Mouse (Mus musculus): ENCODE measurements around the gene Fat3.

The Fat3 gene

GRCm38 (mm10) chr9:16310855-16311848 is 189.9 kb downstream of the Fat3 start:
- peak; percentile 23 for DNase-seq (ENCODE audit: low read depth, low spot score)

DNA sequence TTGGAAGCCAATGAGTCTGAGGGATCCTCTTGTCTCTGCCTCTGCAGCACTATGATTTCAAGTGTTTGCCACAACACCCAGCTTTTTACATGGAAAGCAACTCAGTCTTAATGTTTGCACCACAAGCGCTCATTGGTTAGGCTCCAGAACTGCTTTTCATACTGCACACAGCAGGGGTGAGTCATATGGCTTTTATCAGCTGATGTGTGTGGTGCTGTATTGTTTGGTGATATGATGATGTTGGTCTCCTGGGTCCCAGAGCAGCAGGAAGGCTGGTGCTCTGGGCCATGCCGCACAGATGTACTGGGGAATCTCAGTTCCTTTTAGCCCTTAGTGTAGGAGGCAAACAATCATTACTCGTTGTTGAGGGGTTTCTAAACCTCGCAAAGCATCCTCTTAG is 190.8 kb downstream of the Fat3 start:
- peak; percentile 39 for DNase-seq (ENCODE audit: low read depth, low spot score)

DNA sequence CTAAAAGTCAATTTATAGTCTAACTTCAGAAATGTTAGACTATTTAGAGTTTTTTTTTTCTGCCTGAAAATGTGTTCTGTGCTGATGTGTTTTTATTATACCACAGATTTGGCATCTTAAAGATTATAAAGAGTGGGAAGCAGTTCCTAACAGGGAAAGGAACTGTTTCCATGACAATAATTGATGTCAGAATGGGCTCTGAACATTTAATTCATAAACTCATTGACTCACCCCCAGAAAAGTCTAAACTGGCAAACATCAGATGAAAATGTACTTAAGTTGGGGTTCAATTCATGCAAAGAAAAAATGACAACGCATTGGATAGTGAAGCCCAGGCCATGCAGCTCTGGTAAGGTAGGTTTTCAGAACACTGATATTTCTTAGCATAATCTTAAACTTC is 193.3 kb downstream of the Fat3 start:
- DNase-seq (ENCODE audit: low read depth, low spot score), result peak; percentile 59

DNA sequence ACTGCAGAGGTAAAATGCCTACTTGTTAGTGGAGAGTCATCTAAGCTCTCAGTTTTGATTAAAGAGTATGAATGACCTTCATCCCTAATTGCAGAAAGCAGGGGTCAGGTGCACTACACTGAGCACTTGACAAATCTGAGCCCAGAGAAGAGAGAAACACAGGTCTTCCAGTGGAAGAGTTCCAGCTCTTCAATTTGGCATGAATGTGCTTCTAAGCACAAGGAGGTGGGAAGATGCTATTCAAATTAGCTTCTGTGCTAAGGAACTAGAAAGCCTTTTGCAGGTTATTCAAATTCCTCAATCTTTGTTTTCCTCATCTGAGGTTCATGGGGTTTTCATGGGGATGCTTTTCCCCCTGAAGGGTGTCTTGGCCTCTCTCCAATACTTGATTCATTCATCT is 194.9 kb downstream of the Fat3 start:
- peak; percentile 75 for DNase-seq (ENCODE audit: low read depth, low spot score)

- peak; percentile 66 for DNase-seq (ENCODE audit: low read depth, low spot score)
Measured at GRCm38 (mm10) chr9:16305396-16306086, 195.5 kb downstream of the Fat3 start.

GRCm38 (mm10) chr9:16304949-16305348 is 196.1 kb downstream of the Fat3 start:
- no peak for DNase-seq (ENCODE audit: low read depth, low spot score)

GRCm38 (mm10) chr9:16302484-16302883 is 198.6 kb downstream of the Fat3 start:
- DNase-seq (ENCODE audit: low read depth, low spot score), result no peak

DNA sequence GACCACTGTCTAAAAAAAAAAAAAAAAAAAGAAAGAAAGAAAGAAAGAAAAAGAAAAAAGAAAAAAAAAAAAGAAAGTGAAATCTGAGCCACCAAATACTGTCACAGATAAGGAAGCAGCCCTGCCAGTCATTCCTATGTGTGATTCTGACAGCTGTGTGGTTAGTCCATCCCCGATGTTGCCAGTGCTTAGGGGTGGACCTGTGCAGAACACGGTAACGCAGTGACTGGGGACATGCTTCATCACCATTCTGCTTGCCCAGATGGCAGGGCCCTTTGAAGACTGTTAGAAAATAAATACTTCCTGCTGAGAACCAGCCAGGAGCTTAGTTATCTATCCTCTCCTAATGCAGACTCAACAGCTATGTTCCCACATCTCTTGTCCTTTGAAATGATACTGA is 203.2 kb downstream of the Fat3 start:
- DNase-seq (ENCODE audit: low read depth, low spot score), result no peak

DNA sequence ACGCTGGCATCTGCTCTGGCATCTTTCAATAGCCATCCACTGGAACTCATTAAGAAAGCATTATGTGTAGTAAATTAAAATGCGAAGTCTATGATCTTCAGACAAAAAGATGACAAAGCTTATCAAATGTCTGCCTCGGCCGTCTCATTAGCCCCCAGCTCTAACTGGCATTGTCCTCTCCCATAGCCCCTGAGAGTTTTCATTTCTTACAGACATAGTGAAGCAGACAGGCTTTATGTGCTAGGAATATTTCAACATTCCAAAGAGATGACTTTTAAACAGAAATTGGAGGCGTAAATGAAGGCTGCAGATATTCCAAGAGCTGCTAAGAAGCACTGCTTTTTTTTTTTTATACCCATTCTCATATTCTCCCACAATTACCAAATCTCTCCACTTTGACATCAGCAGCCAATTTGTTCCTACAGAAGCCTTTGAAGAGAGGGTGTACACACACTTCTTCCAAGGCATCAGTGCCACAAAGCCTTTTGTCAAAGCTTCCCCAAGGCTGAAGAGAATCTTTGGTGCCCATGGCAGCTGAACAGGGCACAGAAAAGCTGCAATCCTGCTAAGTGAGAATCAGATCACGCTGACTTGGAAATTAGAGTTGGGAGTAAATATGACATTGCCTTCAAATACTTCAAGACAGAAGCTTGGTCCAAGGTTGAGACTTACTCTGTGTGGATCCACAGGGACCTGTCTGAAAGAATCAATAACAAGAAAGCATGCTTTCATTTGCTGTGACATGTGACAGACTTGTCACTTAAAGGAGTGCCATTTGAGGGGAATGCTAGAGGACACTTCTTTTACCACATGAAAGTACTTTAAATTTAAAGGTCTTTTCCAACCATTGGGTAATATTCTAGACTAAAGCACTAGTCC is 206.9 kb downstream of the Fat3 start:
- peak; percentile 34 for DNase-seq (ENCODE audit: low read depth, low spot score)

- DNase-seq (ENCODE audit: low read depth, low spot score), result no peak
Measured at GRCm38 (mm10) chr9:16292492-16292891, 208.6 kb downstream of the Fat3 start.

GRCm38 (mm10) chr9:16290911-16291310 is 210.2 kb downstream of the Fat3 start:
- no peak for DNase-seq (ENCODE audit: low read depth, low spot score)

- peak; percentile 77 for DNase-seq (ENCODE audit: low read depth, low spot score)
Measured at GRCm38 (mm10) chr9:16283033-16283432, 218.1 kb downstream of the Fat3 start.

DNA sequence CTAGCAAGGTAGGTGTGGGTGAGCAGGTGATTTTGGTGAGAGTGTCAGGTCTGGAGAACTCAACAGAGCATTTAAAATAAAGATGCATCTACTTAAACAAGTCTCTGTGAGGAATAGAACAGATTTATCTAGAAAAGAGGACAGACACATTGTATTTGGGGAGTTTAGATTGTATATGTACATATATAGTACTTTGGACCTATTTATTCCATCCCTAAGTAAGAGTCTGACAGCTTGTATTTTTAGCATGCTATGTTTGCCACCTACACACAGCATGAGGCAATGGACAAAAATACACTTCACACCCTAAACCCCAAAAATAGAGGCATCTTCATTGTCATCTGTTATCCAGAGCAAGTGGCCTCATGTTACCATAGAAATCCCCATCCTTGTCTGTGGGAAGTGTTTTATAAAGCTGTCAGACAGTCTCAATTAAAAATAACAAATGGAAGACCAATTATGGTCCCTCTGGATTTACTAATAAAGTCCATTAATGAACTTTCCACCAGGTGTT is 218.7 kb downstream of the Fat3 start:
- peak; percentile 85 for DNase-seq (ENCODE audit: low read depth, low spot score)

- no peak for DNase-seq (ENCODE audit: low read depth, low spot score)
Measured at GRCm38 (mm10) chr9:16275589-16275988, 225.5 kb downstream of the Fat3 start.

- no peak for DNase-seq (ENCODE audit: low read depth, low spot score)
Measured at GRCm38 (mm10) chr9:16274130-16274529, 227.0 kb downstream of the Fat3 start.

GRCm38 (mm10) chr9:16272810-16273209 is 228.3 kb downstream of the Fat3 start:
- peak; percentile 62 for DNase-seq (ENCODE audit: low read depth, low spot score)

DNA sequence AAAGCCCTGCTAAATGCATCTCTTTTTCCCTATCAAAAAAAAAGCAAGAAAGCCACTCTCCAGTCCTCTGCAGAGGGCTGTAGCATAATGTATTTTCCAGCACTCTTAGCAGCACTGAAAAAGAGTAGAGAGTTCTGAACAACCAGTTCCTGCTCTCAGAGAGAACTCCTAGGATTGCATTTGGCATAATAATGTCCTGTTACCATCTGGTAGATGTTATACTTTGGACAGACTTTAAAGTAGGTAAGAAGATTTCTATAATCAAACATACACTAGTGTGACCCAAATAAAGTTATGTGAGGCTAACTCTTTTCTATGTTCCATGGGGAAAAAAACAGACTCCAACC is 230.3 kb downstream of the Fat3 start:
- peak; percentile 50 for DNase-seq (ENCODE audit: low read depth, low spot score)

DNA sequence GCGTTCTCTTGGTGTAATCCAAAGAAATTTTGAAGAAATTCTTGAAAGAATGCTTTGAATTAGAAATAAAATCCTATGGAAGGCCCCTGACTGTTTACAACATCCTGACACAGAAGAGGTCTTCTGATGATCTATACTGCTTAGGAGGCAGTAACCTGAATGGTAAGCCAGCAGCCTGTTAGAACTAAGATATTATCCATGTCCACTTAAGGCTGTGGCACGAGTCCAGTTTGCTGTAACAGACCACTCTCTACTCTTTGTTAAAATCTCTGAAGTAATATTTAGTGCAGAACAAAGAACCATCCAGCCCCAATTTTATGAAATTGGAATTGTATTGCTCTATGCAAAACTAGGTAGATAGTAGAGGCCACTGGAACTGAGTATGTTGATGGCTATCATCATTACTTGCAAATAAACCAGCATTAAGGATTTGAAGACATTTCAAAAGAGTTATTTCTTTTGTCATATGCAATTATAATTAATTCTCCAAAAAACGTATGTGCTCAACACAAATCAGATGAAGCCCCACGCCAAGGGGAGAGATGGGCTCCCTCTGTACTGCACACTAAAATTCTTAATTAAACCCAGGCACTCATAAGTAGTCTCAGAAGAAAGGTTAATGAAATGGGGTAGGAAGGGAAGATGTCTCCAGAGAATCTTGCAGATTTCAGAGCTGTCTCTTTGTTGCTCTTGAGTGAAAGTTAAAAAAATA is 230.9 kb downstream of the Fat3 start:
- DNase-seq (ENCODE audit: low read depth, low spot score), result no peak

GRCm38 (mm10) chr9:16265519-16265918 is 235.6 kb downstream of the Fat3 start:
- no peak for DNase-seq (ENCODE audit: low read depth, low spot score)

DNA sequence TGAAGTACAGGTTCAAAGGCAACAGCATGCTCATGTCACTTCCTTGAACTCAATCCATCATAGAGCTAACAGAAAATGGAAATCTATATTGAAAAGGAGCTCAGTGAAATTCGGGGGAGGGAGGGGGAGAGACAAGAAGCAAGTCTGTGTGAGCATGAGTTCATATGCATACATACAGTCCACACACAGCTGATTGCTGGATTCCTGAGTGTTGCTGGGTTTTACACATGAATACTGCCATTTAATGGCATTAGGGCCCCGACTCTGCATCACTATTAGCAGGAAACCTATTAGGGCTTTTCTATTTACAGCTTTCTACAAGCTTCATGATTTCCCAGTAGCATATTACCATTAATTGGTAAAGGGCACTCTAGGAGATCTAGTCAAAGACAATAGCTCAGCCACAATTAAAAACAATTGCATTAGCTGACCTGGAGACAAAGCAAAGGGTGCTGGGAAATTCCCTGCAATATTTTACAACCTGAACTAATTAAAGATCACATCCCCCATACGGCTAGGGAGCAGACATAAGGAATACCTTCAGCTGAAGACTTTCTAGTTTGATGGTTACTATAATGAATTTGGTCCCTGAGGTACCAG is 243.7 kb downstream of the Fat3 start:
- no peak for DNase-seq (ENCODE audit: low read depth, low spot score)

All from brain, adult 2 months (tissue).